ENCODE assay signal across 21 mouse cellular contexts in genomic region chr4:141405314-141405622, GRCm38 (mm10). TPM values are rescaled to one million over a fixed set of nuclear protein-coding genes. Genes with fewer than 3 reads are reported as not detected.
DNase-seq lines count a peak whose midpoint lies in the region; ATAC-seq and TF ChIP-seq lines count a peak whose summit lies in the region.
"Had no signal": no experiment of that assay in that cellular context is flagged by ENCODE, and none has a peak within 500 bp of the region (broad histone marks: within the 10 kb centered on the region; RNA-seq: fewer than 3 reads in every experiment).

No protein-coding gene starts in this region.

- no peak for TF ChIP-seq CTCF in heart, adult 2 months (IDR thresholded peaks at IDR 0.05)

- intact Hi-C loops in heart, adult 2 months (cut with DNase I): loop anchor here (2.0 kb wide), 1 partner anchor 156 kb away; no protein-coding TSS in a partner anchor

- H3K27ac ChIP-seq in heart, embryonic 13.5 days (replicated peaks): peak overlapping the region; percentile 40; the same call in 1 of the 2 replicates
- no peak overlapping the region for H3K27ac ChIP-seq in heart, adult 2 months
- H3K27ac ChIP-seq in hindbrain, embryonic 13.5 days: no peak overlapping the region
- H3K27ac ChIP-seq in hindbrain, embryonic 14.5 days: no peak overlapping the region
- H3K27ac ChIP-seq in neural tube, embryonic 14.5 days (ENCODE audit: low read depth, low read length): no peak overlapping the region
- H3K27ac ChIP-seq: forebrain, embryonic 13.5 days; hindbrain, postnatal 0 days had no signal

- no peak overlapping the region for H3K4me2 ChIP-seq in heart, embryonic 13.5 days
- H3K4me2 ChIP-seq in hindbrain, embryonic 13.5 days: no peak overlapping the region
- no peak overlapping the region for H3K4me2 ChIP-seq in hindbrain, embryonic 14.5 days (replicated peaks)
- H3K4me2 ChIP-seq in neural tube, embryonic 14.5 days (ENCODE audit: low read depth, low read length): no peak overlapping the region

- no peak for DNase-seq in heart, adult 2 months
- DNase-seq in hindbrain, embryonic 14.5 days (ENCODE audit: low spot score): no peak
- DNase-seq in neural tube, embryonic 10.5 days (ENCODE audit: extremely low spot score, low spot score): no peak
- DNase-seq in cerebellum, adult 18-20 months: no peak

- no peaks in the 10 kb centered on the region for H3K36me3 ChIP-seq in heart, embryonic 13.5 days
- H3K36me3 ChIP-seq in heart, adult 2 months (ENCODE audit: control insufficient read depth, insufficient read depth, low read length): no peaks in the 10 kb centered on the region
- no peaks in the 10 kb centered on the region for H3K36me3 ChIP-seq in hindbrain, embryonic 13.5 days
- H3K36me3 ChIP-seq in hindbrain, embryonic 14.5 days (replicated peaks; ENCODE audit: control insufficient read depth, insufficient read depth): no peaks in the 10 kb centered on the region
- no peaks in the 10 kb centered on the region for H3K36me3 ChIP-seq in neural tube, embryonic 14.5 days (ENCODE audit: control insufficient read depth, insufficient read depth, low read length)

- no peak for ATAC-seq in heart, embryonic 13.5 days (ENCODE audit: extremely low read depth, insufficient number of reproducible peaks, low FRiP score, low TSS enrichment)
- no peak for ATAC-seq in hindbrain, embryonic 13.5 days (ENCODE audit: low FRiP score)
- no peak for ATAC-seq in hindbrain, embryonic 14.5 days (ENCODE audit: low FRiP score)
- peak; percentile 5; the same call in 1 of the 2 replicates for ATAC-seq in neural tube, embryonic 14.5 days (ENCODE audit: low read depth)

- H3K4me3 ChIP-seq in heart, embryonic 13.5 days: no peak overlapping the region
- no peak overlapping the region for H3K4me3 ChIP-seq in heart, adult 2 months
- no peak overlapping the region for H3K4me3 ChIP-seq in hindbrain, embryonic 13.5 days
- no peak overlapping the region for H3K4me3 ChIP-seq in hindbrain, embryonic 14.5 days (replicated peaks; ENCODE audit: low read length)
- no peak overlapping the region for H3K4me3 ChIP-seq in neural tube, embryonic 14.5 days (ENCODE audit: low read depth, low read length)
- H3K4me3 ChIP-seq: forebrain, embryonic 13.5 days had no signal

- 85% methylated on average over 3 of the region's 3 CpGs for WGBS in heart, embryonic 13.5 days
- 86% methylated on average over 3 of the region's 3 CpGs for WGBS in heart, adult 2 months
- WGBS in hindbrain, embryonic 13.5 days: 81% methylated on average over 3 of the region's 3 CpGs
- 90% methylated on average over 3 of the region's 3 CpGs for WGBS in hindbrain, embryonic 14.5 days
- WGBS in neural tube, embryonic 14.5 days: 87% methylated on average over 3 of the region's 3 CpGs

- no peak for TF ChIP-seq POLR2A in heart, adult 2 months (IDR thresholded peaks at IDR 0.05; ENCODE audit: insufficient read depth, low read depth, low read length)

- H3K9ac ChIP-seq in heart, embryonic 13.5 days: no peak overlapping the region
- H3K9ac ChIP-seq in heart, adult 2 months (ENCODE audit: low read depth, low read length): no peak overlapping the region
- peak overlapping the region; percentile 8; the same call in 1 of the 2 replicates for H3K9ac ChIP-seq in hindbrain, embryonic 13.5 days
- H3K9ac ChIP-seq in hindbrain, embryonic 14.5 days: no peak overlapping the region
- no peak overlapping the region for H3K9ac ChIP-seq in neural tube, embryonic 14.5 days (replicated peaks; ENCODE audit: low read depth, low read length)

- no peaks in the 10 kb centered on the region for H3K79me2 ChIP-seq in heart, adult 2 months (replicated peaks; ENCODE audit: control insufficient read depth, insufficient read depth, low read length)

- peaks cover 34% of the 10 kb centered on the region for H3K4me1 ChIP-seq in heart, embryonic 13.5 days
- H3K4me1 ChIP-seq in heart, adult 2 months (ENCODE audit: control insufficient read depth, insufficient read depth, low read length): peaks cover 2% of the 10 kb centered on the region; the same call in 1 of the 2 replicates
- peaks cover 6% of the 10 kb centered on the region; the same call in 1 of the 2 replicates for H3K4me1 ChIP-seq in hindbrain, embryonic 13.5 days (replicated peaks)
- no peaks in the 10 kb centered on the region for H3K4me1 ChIP-seq in hindbrain, embryonic 14.5 days (replicated peaks; ENCODE audit: control insufficient read depth, insufficient read depth, low read length)
- no peaks in the 10 kb centered on the region for H3K4me1 ChIP-seq in neural tube, embryonic 14.5 days (ENCODE audit: control insufficient read depth, insufficient read depth, low read length)

- TF ChIP-seq EP300 in heart, adult 2 months (IDR thresholded peaks at IDR 0.05; ENCODE audit: insufficient read depth, low read depth, low read length): no peak

- peaks cover 13% of the 10 kb centered on the region for H3K27me3 ChIP-seq in heart, embryonic 13.5 days (replicated peaks)
- H3K27me3 ChIP-seq in heart, adult 2 months (ENCODE audit: control insufficient read depth, insufficient read depth, low read length): no peaks in the 10 kb centered on the region
- peaks cover 22% of the 10 kb centered on the region for H3K27me3 ChIP-seq in hindbrain, embryonic 13.5 days
- H3K27me3 ChIP-seq in hindbrain, embryonic 14.5 days (ENCODE audit: control insufficient read depth, insufficient read depth, low read length): no peaks in the 10 kb centered on the region
- H3K27me3 ChIP-seq in neural tube, embryonic 14.5 days (ENCODE audit: control insufficient read depth, insufficient read depth, low read length): no peaks in the 10 kb centered on the region

- H3K9me3 ChIP-seq in heart, embryonic 13.5 days: no peaks in the 10 kb centered on the region
- no peaks in the 10 kb centered on the region for H3K9me3 ChIP-seq in hindbrain, embryonic 13.5 days
- H3K9me3 ChIP-seq in hindbrain, embryonic 14.5 days (ENCODE audit: control insufficient read depth, low read length): no peaks in the 10 kb centered on the region
- H3K9me3 ChIP-seq in neural tube, embryonic 14.5 days (ENCODE audit: control insufficient read depth, low read length): no peaks in the 10 kb centered on the region
- H3K9me3 ChIP-seq: forebrain, embryonic 13.5 days had no signal

RNA-seq across cellular contexts. Expression of gene Clcnka, which starts 6.7 kb away (rescaled TPM):
- polyA plus RNA-seq in heart, embryonic 13.5 days (2015; fragmentation: Nextera tagmentation; extraction: Ambion mirVana): 0.10 TPM in 1 of 2 replicates, not detected in the other
- not detected for total RNA-seq in heart, adult 2 months (2021)
- 0.04 TPM in 1 of 2 replicates, not detected in the other for polyA plus RNA-seq in heart, adult 2 months (2012; rRNA removed)
- 0.16 and 0.21 TPM in 2 replicates for polyA plus RNA-seq in hindbrain, embryonic 13.5 days (2015; fragmentation: Nextera tagmentation; extraction: Ambion mirVana)
- 0.20 and 0.56 TPM in 2 replicates for polyA plus RNA-seq in hindbrain, embryonic 14.5 days (2014; fragmentation: Nextera tagmentation; extraction: Ambion mirVana)
- 0.33 TPM in 1 of 2 replicates, not detected in the other for polyA plus RNA-seq in neural tube, embryonic 14.5 days (2014; fragmentation: Nextera tagmentation; extraction: Ambion mirVana)
- total RNA-seq: adrenal gland, postnatal 10 days; gastrocnemius, adult 18-20 months; heart, adult 8-10 months; heart, postnatal 10 days had no signal
- polyA plus RNA-seq: cortical plate, adult 2 months; intestine, embryonic 14.5 days had no signal

RNA-seq across cellular contexts. Expression of gene Clcnkb, which starts 10.5 kb away (rescaled TPM):
- polyA plus RNA-seq in heart, embryonic 13.5 days (2015; fragmentation: Nextera tagmentation; extraction: Ambion mirVana): 0.79 and 0.99 TPM in 2 replicates
- total RNA-seq in heart, adult 2 months (2021): under 1 TPM; 0.43 to 0.57 TPM
- 2.1 and 4.6 TPM in 2 replicates for polyA plus RNA-seq in heart, adult 2 months (2012; rRNA removed)
- polyA plus RNA-seq in hindbrain, embryonic 13.5 days (2015; fragmentation: Nextera tagmentation; extraction: Ambion mirVana): not detected in 2 replicates
- not detected in 2 replicates for polyA plus RNA-seq in hindbrain, embryonic 14.5 days (2014; fragmentation: Nextera tagmentation; extraction: Ambion mirVana)
- polyA plus RNA-seq in neural tube, embryonic 14.5 days (2014; fragmentation: Nextera tagmentation; extraction: Ambion mirVana): not detected in 2 replicates
- total RNA-seq: adrenal gland, postnatal 10 days; forebrain, postnatal 0 days had no signal
- polyA plus RNA-seq: cortical plate, adult 2 months; embryonic facial prominence, embryonic 14.5 days; forebrain, embryonic 13.5 days; forebrain, postnatal 0 days; hindbrain, embryonic 11.5 days had no signal

RNA-seq across cellular contexts. Expression of gene Hspb7, which starts 15.3 kb away (rescaled TPM):
- polyA plus RNA-seq in heart, embryonic 13.5 days (2015; fragmentation: Nextera tagmentation; extraction: Ambion mirVana): 183 and 184 TPM in 2 replicates
- 1,000 to 10,000 TPM; 1,066 to 1,498 TPM for total RNA-seq in heart, adult 2 months (2021)
- 973 and 1,028 TPM in 2 replicates for polyA plus RNA-seq in heart, adult 2 months (2012; rRNA removed)
- 0.06 and 0.08 TPM in 2 replicates for polyA plus RNA-seq in hindbrain, embryonic 13.5 days (2015; fragmentation: Nextera tagmentation; extraction: Ambion mirVana)
- 0.16 TPM in 1 of 2 replicates, not detected in the other for polyA plus RNA-seq in hindbrain, embryonic 14.5 days (2014; fragmentation: Nextera tagmentation; extraction: Ambion mirVana)
- 0.12 TPM in 1 of 2 replicates, not detected in the other for polyA plus RNA-seq in neural tube, embryonic 14.5 days (2014; fragmentation: Nextera tagmentation; extraction: Ambion mirVana)
- total RNA-seq: ES-E14; forebrain, postnatal 0 days; hindbrain, postnatal 0 days had no signal
- polyA plus RNA-seq: forebrain, embryonic 13.5 days; forebrain, postnatal 0 days; hindbrain, embryonic 11.5 days had no signal

RNA-seq across cellular contexts. Expression of gene Srarp, which starts 30.6 kb away (rescaled TPM):
- not detected in 2 replicates for polyA plus RNA-seq in heart, embryonic 13.5 days (2015; fragmentation: Nextera tagmentation; extraction: Ambion mirVana)
- total RNA-seq in heart, adult 2 months (2021): 1 to 10 TPM; 1.6 to 2.2 TPM
- polyA plus RNA-seq in heart, adult 2 months (2012; rRNA removed): 0.94 and 2.4 TPM in 2 replicates
- not detected in 2 replicates for polyA plus RNA-seq in hindbrain, embryonic 13.5 days (2015; fragmentation: Nextera tagmentation; extraction: Ambion mirVana)
- 0.29 TPM in 1 of 2 replicates, not detected in the other for polyA plus RNA-seq in hindbrain, embryonic 14.5 days (2014; fragmentation: Nextera tagmentation; extraction: Ambion mirVana)
- polyA plus RNA-seq in neural tube, embryonic 14.5 days (2014; fragmentation: Nextera tagmentation; extraction: Ambion mirVana): 0.39 TPM in 1 of 2 replicates, not detected in the other
- total RNA-seq: adrenal gland, postnatal 10 days; adrenal gland, postnatal 4 days; ES-E14; gastrocnemius, postnatal 14 days; heart, postnatal 10 days had no signal
- polyA plus RNA-seq: embryonic facial prominence, embryonic 14.5 days; forebrain, embryonic 13.5 days; hindbrain, embryonic 11.5 days; intestine, embryonic 14.5 days had no signal

RNA-seq across cellular contexts. Expression of gene Fam131c, which starts 37.2 kb away (rescaled TPM):
- 1.2 TPM in 2 replicates for polyA plus RNA-seq in heart, embryonic 13.5 days (2015; fragmentation: Nextera tagmentation; extraction: Ambion mirVana)
- 1 to 10 TPM; 2.0 to 2.2 TPM for total RNA-seq in heart, adult 2 months (2021)
- polyA plus RNA-seq in heart, adult 2 months (2012; rRNA removed): 0.29 and 2.9 TPM in 2 replicates
- 11.7 and 12.7 TPM in 2 replicates for polyA plus RNA-seq in hindbrain, embryonic 13.5 days (2015; fragmentation: Nextera tagmentation; extraction: Ambion mirVana)
- 40.1 and 50.4 TPM in 2 replicates for polyA plus RNA-seq in hindbrain, embryonic 14.5 days (2014; fragmentation: Nextera tagmentation; extraction: Ambion mirVana)
- polyA plus RNA-seq in neural tube, embryonic 14.5 days (2014; fragmentation: Nextera tagmentation; extraction: Ambion mirVana): 28.8 and 47.7 TPM in 2 replicates

Comparison
In these comparisons a context has a peak if more than half of its experiments do, and no peak if none do; other contexts are left out.
1. RNA of gene Hspb7, which starts 15.3 kb away (polyA plus RNA-seq): 973 to 1,028 TPM in heart, adult 2 months and 183 to 184 TPM in heart, embryonic 13.5 days; 0.16 TPM in hindbrain, embryonic 14.5 days, 0.12 TPM in neural tube, embryonic 14.5 days and 0.06 to 0.08 TPM in hindbrain, embryonic 13.5 days; every median in the first group is over 100 times any median in the second.